9 mouse cellular contexts compared by ENCODE assay signal in genomic region chr6:135228465-135228941, GRCm38 (mm10). TPM values are rescaled to one million over a fixed set of nuclear protein-coding genes. Genes with fewer than 3 reads are reported as not detected.
DNase-seq lines count a peak whose midpoint lies in the region; ATAC-seq and TF ChIP-seq lines count a peak whose summit lies in the region.
"Had no signal": no experiment of that assay in that cellular context is flagged by ENCODE, and none has a peak within 500 bp of the region (broad histone marks: within the 10 kb centered on the region; RNA-seq: fewer than 3 reads in every experiment).

No protein-coding gene starts in this region.

- 0 out of 2 replicates have a peak, but pooled peaks have one; percentile 44 for ATAC-seq in intestine, embryonic 16.5 days
- ATAC-seq in intestine, postnatal 0 days, result no peak
- peak; percentile 53; the same call in 1 of the 2 replicates for ATAC-seq in liver, embryonic 15.5 days (ENCODE audit: insufficient read depth)

- DNase-seq in thymus, adult 2 months, result peak; percentile 31
- no peak for DNase-seq in thymus, adult 18-20 months
- DNase-seq in thymus, postnatal 4 days, result peak; percentile 47
- DNase-seq in right cerebral cortex, adult 2 months (ENCODE audit: low spot score in 2 of 2), result no peak
- DNase-seq in urinary bladder, postnatal 25 days (ENCODE audit: low spot score), result no peak
- DNase-seq: cerebellum, adult 9-11 months had no signal

- no peak overlapping the region for H3K4me2 ChIP-seq in intestine, embryonic 16.5 days (ENCODE audit: low read depth, low read length)
- no peak overlapping the region for H3K4me2 ChIP-seq in intestine, postnatal 0 days (replicated peaks; ENCODE audit: low read depth)
- H3K4me2 ChIP-seq in liver, embryonic 15.5 days, result no peak overlapping the region

- 65% methylated on average over 10 of the region's 10 CpGs for WGBS in intestine, embryonic 16.5 days
- 75% methylated on average over 10 of the region's 10 CpGs for WGBS in intestine, postnatal 0 days
- 20% methylated on average over 10 of the region's 10 CpGs for WGBS in thymus, adult 2 months
- WGBS in liver, embryonic 15.5 days (ENCODE audit: insufficient replicate concordance), result 42% methylated on average over 10 of the region's 10 CpGs

- no peaks in the 10 kb centered on the region for H3K9me3 ChIP-seq in intestine, embryonic 16.5 days (ENCODE audit: control insufficient read depth, low read length)
- no peaks in the 10 kb centered on the region for H3K9me3 ChIP-seq in intestine, postnatal 0 days (ENCODE audit: control insufficient read depth)
- no peaks in the 10 kb centered on the region for H3K9me3 ChIP-seq in liver, embryonic 15.5 days (replicated peaks)

- H3K4me3 ChIP-seq in intestine, embryonic 16.5 days (ENCODE audit: low read length), result no peak overlapping the region
- H3K4me3 ChIP-seq in intestine, postnatal 0 days (ENCODE audit: low read depth, low read length), result no peak overlapping the region
- no peak overlapping the region for H3K4me3 ChIP-seq in thymus, adult 2 months (ENCODE audit: control insufficient read depth, insufficient read depth, low read length)
- H3K4me3 ChIP-seq in liver, embryonic 15.5 days (replicated peaks), result no peak overlapping the region

- no peaks in the 10 kb centered on the region for H3K4me1 ChIP-seq in intestine, embryonic 16.5 days (ENCODE audit: control insufficient read depth, insufficient read depth, low read length)
- no peaks in the 10 kb centered on the region for H3K4me1 ChIP-seq in intestine, postnatal 0 days (replicated peaks; ENCODE audit: control insufficient read depth, insufficient read depth, low read length)
- peaks cover 15% of the 10 kb centered on the region for H3K4me1 ChIP-seq in thymus, adult 2 months (replicated peaks; ENCODE audit: control insufficient read depth, insufficient read depth, low read length)
- H3K4me1 ChIP-seq in liver, embryonic 15.5 days (replicated peaks), result no peaks in the 10 kb centered on the region; the same call in none of the 2 replicates

- no peak for TF ChIP-seq CTCF in intestine, postnatal 0 days (IDR thresholded peaks at IDR 0.05; ENCODE audit: low read depth)
- TF ChIP-seq CTCF in thymus, adult 2 months (IDR thresholded peaks at IDR 0.05; ENCODE audit: borderline replicate concordance, control insufficient read depth, extremely low read depth, insufficient read depth, low read length, poor library complexity), result no peak

- H3K36me3 ChIP-seq in intestine, embryonic 16.5 days (ENCODE audit: control insufficient read depth, insufficient read depth, low read length), result no peaks in the 10 kb centered on the region
- H3K36me3 ChIP-seq in intestine, postnatal 0 days (ENCODE audit: control insufficient read depth, insufficient read depth), result peaks cover 60% of the 10 kb centered on the region
- H3K36me3 ChIP-seq in thymus, adult 2 months (ENCODE audit: control insufficient read depth, insufficient read depth, low read length), result peaks cover 9% of the 10 kb centered on the region; the same call in 1 of the 2 replicates
- H3K36me3 ChIP-seq in liver, embryonic 15.5 days (replicated peaks), result peaks cover 85% of the 10 kb centered on the region

- no peak overlapping the region for H3K27ac ChIP-seq in intestine, embryonic 16.5 days (ENCODE audit: low read length)
- H3K27ac ChIP-seq in intestine, postnatal 0 days (ENCODE audit: low read depth, low read length), result no peak overlapping the region; the same call in 1 of the 2 replicates
- peak overlapping the region; percentile 14; the same call in 1 of the 2 replicates for H3K27ac ChIP-seq in thymus, adult 2 months (ENCODE audit: control insufficient read depth, insufficient read depth, low read length)
- no peak overlapping the region; the same call in 1 of the 2 replicates for H3K27ac ChIP-seq in liver, embryonic 15.5 days (replicated peaks)

- no peak for TF ChIP-seq POLR2A in thymus, adult 2 months (IDR thresholded peaks at IDR 0.05; ENCODE audit: control insufficient read depth, extremely low read depth, insufficient read depth, low read length, poor library complexity)

- no peaks in the 10 kb centered on the region for H3K27me3 ChIP-seq in intestine, embryonic 16.5 days (replicated peaks; ENCODE audit: control insufficient read depth, insufficient read depth, low read length)
- no peaks in the 10 kb centered on the region for H3K27me3 ChIP-seq in intestine, postnatal 0 days (replicated peaks; ENCODE audit: control insufficient read depth, insufficient read depth, low read length)
- no peaks in the 10 kb centered on the region for H3K27me3 ChIP-seq in thymus, adult 2 months (ENCODE audit: control insufficient read depth, insufficient read depth, low read length)
- H3K27me3 ChIP-seq in liver, embryonic 15.5 days, result no peaks in the 10 kb centered on the region

- no peak overlapping the region for H3K9ac ChIP-seq in intestine, embryonic 16.5 days (ENCODE audit: low read depth, low read length)
- H3K9ac ChIP-seq in intestine, postnatal 0 days (ENCODE audit: low read depth, low read length), result no peak overlapping the region
- no peak overlapping the region for H3K9ac ChIP-seq in liver, embryonic 15.5 days

RNA-seq across cellular contexts. Expression of gene Gsg1, which starts 25.6 kb away (rescaled TPM):
- 0.33 and 0.47 TPM in 2 replicates for polyA plus RNA-seq in intestine, embryonic 16.5 days (2015; fragmentation: Nextera tagmentation; extraction: Ambion mirVana)
- polyA plus RNA-seq in intestine, postnatal 0 days (2015; fragmentation: Nextera tagmentation; extraction: Ambion mirVana), result 0.73 and 0.82 TPM in 2 replicates
- polyA plus RNA-seq in thymus, adult 2 months (2012; rRNA removed), result 0.79 and 1.8 TPM in 2 replicates
- polyA plus RNA-seq in liver, embryonic 15.5 days (2015; fragmentation: Nextera tagmentation; extraction: Ambion mirVana), result 0.08 and 0.16 TPM in 2 replicates

RNA-seq across cellular contexts. Expression of gene Hebp1, which starts 30.7 kb away (rescaled TPM):
- polyA plus RNA-seq in intestine, embryonic 16.5 days (2015; fragmentation: Nextera tagmentation; extraction: Ambion mirVana), result 74.0 and 83.9 TPM in 2 replicates
- polyA plus RNA-seq in intestine, postnatal 0 days (2015; fragmentation: Nextera tagmentation; extraction: Ambion mirVana), result 62.8 and 78.9 TPM in 2 replicates
- polyA plus RNA-seq in thymus, adult 2 months (2012; rRNA removed), result 26.4 and 34.1 TPM in 2 replicates
- polyA plus RNA-seq in liver, embryonic 15.5 days (2015; fragmentation: Nextera tagmentation; extraction: Ambion mirVana), result 116 and 117 TPM in 2 replicates

RNA-seq across cellular contexts. Expression of gene Fam234b, which starts 30.7 kb away (rescaled TPM):
- 36.9 and 37.6 TPM in 2 replicates for polyA plus RNA-seq in intestine, embryonic 16.5 days (2015; fragmentation: Nextera tagmentation; extraction: Ambion mirVana)
- polyA plus RNA-seq in intestine, postnatal 0 days (2015; fragmentation: Nextera tagmentation; extraction: Ambion mirVana), result 20.9 and 21.7 TPM in 2 replicates
- 42.1 TPM in 2 replicates for polyA plus RNA-seq in thymus, adult 2 months (2012; rRNA removed)
- polyA plus RNA-seq in liver, embryonic 15.5 days (2015; fragmentation: Nextera tagmentation; extraction: Ambion mirVana), result 30.3 and 34.4 TPM in 2 replicates

Comparison
In these comparisons a context has a peak if more than half of its experiments do, and no peak if none do; other contexts are left out.
1. DNase-seq: peak in thymus, adult 2 months (single experiment) and thymus, postnatal 4 days (single experiment); none in thymus, adult 18-20 months (0 of 2), right cerebral cortex, adult 2 months (0 of 2) and urinary bladder, postnatal 25 days (single experiment).